9 mouse cellular contexts compared by ENCODE assay signal in the genomic region with DNA sequence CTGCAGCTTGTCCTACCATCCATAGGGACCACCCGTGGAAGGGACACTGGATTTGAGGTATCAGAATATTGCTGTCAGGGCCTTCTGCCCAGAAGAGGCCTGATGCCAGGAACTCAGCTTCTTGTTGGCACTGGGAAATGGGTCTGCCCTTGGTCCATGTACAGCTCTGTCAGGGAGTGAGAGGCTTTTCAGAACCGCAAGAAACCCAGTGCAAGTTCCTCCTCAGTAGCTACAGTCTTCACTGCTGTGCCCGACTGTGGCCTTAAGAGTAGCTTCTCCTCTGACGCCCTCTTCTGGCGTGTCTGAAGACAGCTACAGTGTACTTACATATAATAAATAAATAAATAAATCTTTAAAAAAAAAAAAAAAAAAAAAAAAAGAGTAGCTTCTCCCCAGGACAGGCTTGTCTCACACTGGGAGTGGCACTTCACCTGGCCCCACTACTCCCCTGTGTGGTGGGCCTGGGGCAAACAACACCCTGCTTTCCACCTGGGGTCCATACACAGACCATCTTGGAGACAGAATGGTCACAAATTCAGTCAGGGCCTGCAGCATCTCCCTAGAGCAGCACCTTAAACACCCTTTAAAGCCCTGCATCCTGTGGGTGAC. TPM values are rescaled to one million over a fixed set of nuclear protein-coding genes. Genes with fewer than 3 reads are reported as not detected.
DNase-seq lines count a peak whose midpoint lies in the region; ATAC-seq and TF ChIP-seq lines count a peak whose summit lies in the region.
"Had no signal": no experiment of that assay in that cellular context is flagged by ENCODE, and none has a peak within 500 bp of the region (broad histone marks: within the 10 kb centered on the region; RNA-seq: fewer than 3 reads in every experiment).

No protein-coding gene starts in this region.

- no peaks in the 10 kb centered on the region for H3K9me3 ChIP-seq in forebrain, embryonic 14.5 days (replicated peaks; ENCODE audit: control insufficient read depth, low read length)
- no peaks in the 10 kb centered on the region for H3K9me3 ChIP-seq in liver, embryonic 14.5 days (ENCODE audit: control insufficient read depth, low read length)
- no peaks in the 10 kb centered on the region for H3K9me3 ChIP-seq in stomach, postnatal 0 days (ENCODE audit: control insufficient read depth, low read length)

- no peak overlapping the region for H3K27ac ChIP-seq in forebrain, embryonic 14.5 days (ENCODE audit: low read depth, low read length)
- H3K27ac ChIP-seq in liver, embryonic 14.5 days, result no peak overlapping the region
- no peak overlapping the region for H3K27ac ChIP-seq in stomach, postnatal 0 days (replicated peaks)

- DNase-seq in adrenal gland, adult (ENCODE audit: inconsistent age in 2 of 2, low spot score in 1 of 2), result peak; percentile 39 to 65
- no peak for DNase-seq in adrenal gland, adult 18-20 months (ENCODE audit: low spot score in 2 of 2)
- DNase-seq in right cerebral cortex, postnatal 10 days (ENCODE audit: low spot score in 2 of 2), result peak; percentile 54 to 71
- no peak for DNase-seq in right cerebral cortex, postnatal 25 days
- DNase-seq in forebrain, embryonic 14.5 days (ENCODE audit: low spot score), result peak; percentile 80
- no peak for DNase-seq in liver, embryonic 14.5 days (ENCODE audit: low read depth in 3 of 3, low spot score in 3 of 3)
- peak; percentile 69 for DNase-seq in stomach, postnatal 0 days (ENCODE audit: low spot score)
- no peak for DNase-seq in ovary, postnatal 10 days (ENCODE audit: low spot score)

- no peak overlapping the region for H3K9ac ChIP-seq in forebrain, embryonic 14.5 days (ENCODE audit: low read length)
- H3K9ac ChIP-seq in liver, embryonic 14.5 days (replicated peaks), result no peak overlapping the region
- H3K9ac ChIP-seq in stomach, postnatal 0 days (ENCODE audit: low read length), result no peak overlapping the region

- H3K36me3 ChIP-seq in forebrain, embryonic 14.5 days (ENCODE audit: control insufficient read depth, insufficient read depth, low read length), result peaks cover 47% of the 10 kb centered on the region
- H3K36me3 ChIP-seq in liver, embryonic 14.5 days (replicated peaks; ENCODE audit: control insufficient read depth, insufficient read depth, low read depth), result peaks cover 37% of the 10 kb centered on the region
- H3K36me3 ChIP-seq in stomach, postnatal 0 days (ENCODE audit: control insufficient read depth, insufficient read depth, low read length), result peaks cover 33% of the 10 kb centered on the region

- ATAC-seq in forebrain, embryonic 14.5 days, result no peak
- no peak for ATAC-seq in liver, embryonic 14.5 days (ENCODE audit: insufficient read depth)
- no peak for ATAC-seq in stomach, postnatal 0 days (ENCODE audit: low FRiP score, low TSS enrichment)

- peak; percentile 55 for TF ChIP-seq CTCF in liver, embryonic 14.5 days (IDR thresholded peaks at IDR 0.05; ENCODE audit: low read depth)
- peak; percentile 67 for TF ChIP-seq CTCF in stomach, postnatal 0 days (IDR thresholded peaks at IDR 0.05; ENCODE audit: low read depth)

- H3K4me3 ChIP-seq in forebrain, embryonic 14.5 days (ENCODE audit: low read depth, low read length), result no peak overlapping the region
- H3K4me3 ChIP-seq in liver, embryonic 14.5 days (ENCODE audit: insufficient read depth in 1 of 2, low read depth in 2 of 2, low read length in 2 of 2), result no peak overlapping the region
- no peak overlapping the region for H3K4me3 ChIP-seq in stomach, postnatal 0 days (ENCODE audit: low read depth, low read length)
- H3K4me3 ChIP-seq: myocyte had no signal

- WGBS in forebrain, embryonic 14.5 days, result 31% methylated on average over 5 of the region's 5 CpGs
- WGBS in liver, embryonic 14.5 days (ENCODE audit: insufficient replicate concordance), result 45% methylated on average over 5 of the region's 5 CpGs
- WGBS in stomach, postnatal 0 days, result 33% methylated on average over 5 of the region's 5 CpGs

- H3K4me2 ChIP-seq in forebrain, embryonic 14.5 days (ENCODE audit: low read length), result no peak overlapping the region
- no peak overlapping the region for H3K4me2 ChIP-seq in liver, embryonic 14.5 days (ENCODE audit: low read depth)
- H3K4me2 ChIP-seq in stomach, postnatal 0 days (replicated peaks; ENCODE audit: low read depth), result no peak overlapping the region

- TF ChIP-seq EP300 in liver, embryonic 14.5 days (IDR thresholded peaks at IDR 0.05; ENCODE audit: low read depth), result no peak
- TF ChIP-seq EP300 in stomach, postnatal 0 days (optimal IDR thresholded peaks at IDR 0.05), result no peak

- H3K4me1 ChIP-seq in forebrain, embryonic 14.5 days (ENCODE audit: control insufficient read depth, insufficient read depth, low read length), result peaks cover 3% of the 10 kb centered on the region
- peaks cover 12% of the 10 kb centered on the region in 2 experiments for H3K4me1 ChIP-seq in liver, embryonic 14.5 days (replicated peaks; ENCODE audit: control insufficient read depth in 2 of 2, insufficient read depth in 2 of 2, low read length in 1 of 2)
- H3K4me1 ChIP-seq in stomach, postnatal 0 days (replicated peaks; ENCODE audit: control insufficient read depth, insufficient read depth), result no peaks in the 10 kb centered on the region; the same call in 1 of the 2 replicates

- H3K27me3 ChIP-seq in forebrain, embryonic 14.5 days (replicated peaks; ENCODE audit: control insufficient read depth, insufficient read depth, low read length), result no peaks in the 10 kb centered on the region
- no peaks in the 10 kb centered on the region for H3K27me3 ChIP-seq in liver, embryonic 14.5 days (ENCODE audit: control insufficient read depth, insufficient read depth, low read length)
- H3K27me3 ChIP-seq in stomach, postnatal 0 days (ENCODE audit: control insufficient read depth, insufficient read depth, low read length), result no peaks in the 10 kb centered on the region

RNA-seq across cellular contexts. Expression of gene Ndufs7, which starts 4.0 kb away (rescaled TPM):
- total RNA-seq in adrenal gland, adult 18-20 months (2021), result 100 to 1,000 TPM; 294 to 370 TPM
- polyA plus RNA-seq in forebrain, embryonic 14.5 days (2014; fragmentation: Nextera tagmentation; extraction: Ambion mirVana), result 269 and 351 TPM in 2 replicates
- 189 and 256 TPM in 2 replicates for polyA plus RNA-seq in liver, embryonic 14.5 days (2012; rRNA removed)
- 272 and 285 TPM in 2 replicates for polyA plus RNA-seq in liver, embryonic 14.5 days (2014; fragmentation: Nextera tagmentation; extraction: Ambion mirVana)
- 400 and 403 TPM in 2 replicates for polyA plus RNA-seq in stomach, postnatal 0 days (2015; fragmentation: Nextera tagmentation; extraction: Ambion mirVana)

RNA-seq across cellular contexts. Expression of gene Gamt, which starts 15.9 kb away (rescaled TPM):
- 100 to 1,000 TPM; 146 to 236 TPM for total RNA-seq in adrenal gland, adult 18-20 months (2021)
- polyA plus RNA-seq in forebrain, embryonic 14.5 days (2014; fragmentation: Nextera tagmentation; extraction: Ambion mirVana), result 18.7 and 21.0 TPM in 2 replicates
- 36.5 and 41.4 TPM in 2 replicates for polyA plus RNA-seq in liver, embryonic 14.5 days (2012; rRNA removed)
- polyA plus RNA-seq in liver, embryonic 14.5 days (2014; fragmentation: Nextera tagmentation; extraction: Ambion mirVana), result 64.9 and 67.9 TPM in 2 replicates
- 16.3 and 17.4 TPM in 2 replicates for polyA plus RNA-seq in stomach, postnatal 0 days (2015; fragmentation: Nextera tagmentation; extraction: Ambion mirVana)

RNA-seq across cellular contexts. Expression of gene Dazap1, which starts 16.4 kb away (rescaled TPM):
- 100 to 1,000 TPM in 1 of 2 experiments, 10 to 100 TPM in 1; 90.2 to 100 TPM for total RNA-seq in adrenal gland, adult 18-20 months (2021)
- polyA plus RNA-seq in forebrain, embryonic 14.5 days (2014; fragmentation: Nextera tagmentation; extraction: Ambion mirVana), result 44.5 and 46.0 TPM in 2 replicates
- polyA plus RNA-seq in liver, embryonic 14.5 days (2012; rRNA removed), result 54.8 and 75.9 TPM in 2 replicates
- polyA plus RNA-seq in liver, embryonic 14.5 days (2014; fragmentation: Nextera tagmentation; extraction: Ambion mirVana), result 20.4 and 22.7 TPM in 2 replicates
- polyA plus RNA-seq in stomach, postnatal 0 days (2015; fragmentation: Nextera tagmentation; extraction: Ambion mirVana), result 27.4 and 28.4 TPM in 2 replicates

RNA-seq across cellular contexts. Expression of gene Mum1, which starts 18.7 kb away (rescaled TPM):
- 10 to 100 TPM; 17.4 to 18.4 TPM for total RNA-seq in adrenal gland, adult 18-20 months (2021)
- polyA plus RNA-seq in forebrain, embryonic 14.5 days (2014; fragmentation: Nextera tagmentation; extraction: Ambion mirVana), result 39.6 and 42.4 TPM in 2 replicates
- polyA plus RNA-seq in liver, embryonic 14.5 days (2012; rRNA removed), result 12.9 and 18.8 TPM in 2 replicates
- polyA plus RNA-seq in liver, embryonic 14.5 days (2014; fragmentation: Nextera tagmentation; extraction: Ambion mirVana), result 13.2 and 13.8 TPM in 2 replicates
- polyA plus RNA-seq in stomach, postnatal 0 days (2015; fragmentation: Nextera tagmentation; extraction: Ambion mirVana), result 23.1 and 23.9 TPM in 2 replicates

RNA-seq across cellular contexts. Expression of gene Rps15, which starts 47.4 kb away (rescaled TPM):
- total RNA-seq in adrenal gland, adult 18-20 months (2021), result 1,000 to 10,000 TPM; 1,162 to 1,195 TPM
- polyA plus RNA-seq in forebrain, embryonic 14.5 days (2014; fragmentation: Nextera tagmentation; extraction: Ambion mirVana), result 694 and 922 TPM in 2 replicates
- polyA plus RNA-seq in liver, embryonic 14.5 days (2012; rRNA removed), result 2,043 and 2,097 TPM in 2 replicates
- polyA plus RNA-seq in liver, embryonic 14.5 days (2014; fragmentation: Nextera tagmentation; extraction: Ambion mirVana), result 805 and 809 TPM in 2 replicates
- polyA plus RNA-seq in stomach, postnatal 0 days (2015; fragmentation: Nextera tagmentation; extraction: Ambion mirVana), result 766 and 821 TPM in 2 replicates

Comparison
In these comparisons a context has a peak if more than half of its experiments do, and no peak if none do; other contexts are left out.
1. DNase-seq: peak in adrenal gland, adult (2 of 2), right cerebral cortex, postnatal 10 days (2 of 2), forebrain, embryonic 14.5 days (single experiment) and stomach, postnatal 0 days (single experiment); none in adrenal gland, adult 18-20 months (0 of 2), right cerebral cortex, postnatal 25 days (single experiment), liver, embryonic 14.5 days (0 of 3) and ovary, postnatal 10 days (single experiment).